Mouse (Mus musculus) erythroblast, adult 5-6 weeks (primary cell): ENCODE measurements around the gene Nbdy. TPM values are rescaled to one million over a fixed set of nuclear protein-coding genes. Genes with fewer than 3 reads are reported as not detected.

ENCODE experiments used
- ATAC-seq: replicated peaks from 2 replicates; pipeline ENCODE4 v1.8.0; 2016; ENCODE audit warnings: moderate number of reproducible peaks, mild to moderate bottlenecking, moderate TSS enrichment, inconsistent platforms; ENCODE audit not compliant: poor library complexity, low FRiP score, severe bottlenecking
- total RNA-seq, 2 experiments: library from RNA; stranded (forward) in 1 of 2; stranded (reverse) in 1 of 2; fragments of 150-400 nt in 1 of 2; fragments of 200-764, 138-1000 nt in 1 of 2; gene quantifications; 2 replicates each; pipeline versions ENCODE4 v1.2.3 to v1.2.4; 2015 to 2017; ENCODE audit warnings: low replicate concordance in 2 of 2

Nbdy gene
- 14.2 and 19.6 TPM in 2 replicates for total RNA-seq (2015; ENCODE audit: low replicate concordance)
- 0.84 and 3.2 TPM in 2 replicates for total RNA-seq (2017; ENCODE audit: low replicate concordance)

DNA sequence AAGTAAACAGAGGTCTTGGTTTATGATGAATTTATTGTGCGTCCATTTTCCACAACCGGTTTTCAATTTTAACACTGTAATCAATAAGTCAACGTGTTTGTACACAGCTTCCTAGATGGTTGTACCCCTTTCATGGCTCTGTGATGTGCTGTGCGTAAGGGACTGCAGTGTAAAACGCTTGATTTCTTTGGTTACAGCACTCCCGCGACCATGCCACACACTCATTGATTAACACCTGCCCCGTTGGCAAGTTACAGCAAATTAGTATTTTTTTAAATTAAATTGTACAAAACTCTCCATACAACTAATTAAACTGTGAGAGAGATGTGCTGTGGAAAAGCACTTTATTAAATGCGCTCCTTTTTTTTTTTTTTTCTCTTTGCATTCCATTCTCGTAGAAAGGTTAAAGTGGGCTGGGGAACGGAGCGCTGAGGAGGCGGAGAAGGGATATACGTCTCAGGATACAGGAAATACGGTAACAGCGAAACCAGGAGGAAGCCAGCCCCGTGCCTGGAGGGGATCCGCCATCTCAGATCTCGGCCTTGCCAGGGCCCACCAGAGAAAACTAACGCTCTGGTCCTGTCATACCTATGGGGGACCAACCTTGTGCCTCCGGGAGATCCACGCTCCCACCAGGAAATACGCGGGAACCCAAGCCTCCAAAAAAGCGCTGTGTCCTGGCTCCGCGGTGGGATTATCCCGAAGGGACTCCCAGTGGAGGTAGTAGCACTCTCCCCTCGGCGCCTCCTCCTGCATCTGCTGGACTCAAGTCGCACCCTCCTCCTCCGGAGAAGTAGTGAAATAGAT lies at the start of gene Nbdy:
Gene Nbdy (plus strand): TSS at position 481 of the 807 bp plus-strand sequence.
- peak; percentile 70 for ATAC-seq

DNA sequence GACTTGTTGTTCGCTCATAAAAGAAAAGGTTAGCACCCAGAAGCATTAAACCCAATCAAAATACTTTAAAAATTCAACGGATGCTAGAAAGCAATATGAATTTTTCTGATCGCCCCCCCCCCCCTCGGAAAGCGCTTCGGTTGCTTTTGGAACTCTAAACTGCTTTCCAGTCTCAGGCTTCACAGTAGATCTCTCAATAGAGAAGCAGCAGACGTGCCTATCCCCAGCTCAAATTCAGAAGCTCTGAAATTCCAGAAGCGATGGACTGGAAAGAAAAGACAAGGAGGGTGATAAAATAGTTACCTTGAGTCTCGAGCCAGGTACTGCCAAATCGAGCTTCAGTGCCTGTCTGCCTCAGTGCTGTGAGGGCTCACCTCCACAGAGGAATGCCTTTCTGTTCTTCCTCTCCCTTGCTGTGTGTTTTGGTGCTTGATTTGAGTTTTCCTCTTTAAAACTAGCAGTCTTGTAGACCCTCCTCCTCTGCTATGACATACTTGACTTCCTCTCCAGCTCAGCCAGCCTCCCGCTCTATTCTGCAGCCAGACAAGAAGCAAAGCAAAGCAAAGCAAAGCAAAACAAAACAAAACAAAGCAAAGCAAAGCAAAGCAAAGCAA lies 27.5 kb upstream of the Nbdy start, which contains the start of gene Kctd12b:
Gene Kctd12b (minus strand): TSS at position 610 of the 614 bp plus-strand sequence.
- no peak for ATAC-seq

DNA sequence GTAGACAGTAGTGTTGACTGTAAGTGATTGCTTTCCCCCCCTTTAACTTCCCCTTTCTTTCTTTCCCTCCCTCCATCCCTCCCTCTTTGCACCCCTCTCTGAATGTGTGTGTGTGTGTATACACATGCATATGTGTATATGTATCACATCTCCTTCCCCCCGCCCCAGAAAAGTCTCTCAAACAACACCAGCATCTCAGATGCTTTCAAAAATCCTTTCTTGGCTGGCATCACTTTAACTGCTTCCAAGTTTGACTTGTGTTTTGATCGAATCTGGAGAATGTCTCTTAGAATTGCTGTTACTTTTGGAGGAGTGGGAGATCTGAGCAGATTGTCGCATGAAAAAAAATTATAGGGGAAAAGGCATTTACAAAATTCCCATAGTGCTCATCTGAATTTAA lies 22.9 kb upstream of the Nbdy start:
- no peak for ATAC-seq

DNA sequence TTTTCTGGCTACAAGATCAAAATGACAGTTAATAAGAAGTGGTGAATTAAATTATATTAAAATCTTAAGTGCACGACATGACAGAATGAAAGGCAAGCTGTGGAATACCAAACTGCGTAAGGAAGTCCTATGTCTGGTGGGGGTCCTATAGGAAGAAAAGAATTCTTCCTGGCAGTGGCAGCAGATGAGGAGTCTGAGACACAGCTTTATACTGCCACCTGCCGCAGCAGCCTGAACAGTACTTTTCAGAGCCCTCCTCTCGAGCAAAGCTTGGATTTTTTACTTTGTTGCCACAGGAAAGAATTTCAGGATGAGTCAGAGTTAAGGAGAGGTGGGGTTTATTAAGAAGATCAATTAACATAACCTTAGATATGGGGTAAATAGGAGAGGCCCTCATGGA lies 15.7 kb upstream of the Nbdy start:
- ATAC-seq, result no peak

DNA sequence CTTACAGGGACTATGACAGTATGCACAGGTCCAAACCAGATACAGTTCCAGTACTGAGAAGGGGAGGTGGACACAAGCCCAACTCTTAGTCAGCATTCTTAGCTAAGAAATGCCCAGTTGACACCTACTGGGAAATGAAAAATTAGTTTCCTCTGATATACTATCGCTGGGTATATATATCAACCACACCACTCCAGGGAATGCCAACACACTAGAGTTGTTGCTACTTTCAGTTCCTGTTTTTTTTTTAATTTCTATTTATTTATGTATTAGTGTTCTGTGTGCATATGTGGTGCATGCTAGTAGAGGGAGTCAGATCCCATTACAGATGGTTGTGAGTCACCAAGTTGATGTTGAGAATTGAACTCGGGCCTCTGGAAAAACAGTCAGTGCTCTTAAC lies 6.7 kb upstream of the Nbdy start:
- ATAC-seq, result no peak

DNA sequence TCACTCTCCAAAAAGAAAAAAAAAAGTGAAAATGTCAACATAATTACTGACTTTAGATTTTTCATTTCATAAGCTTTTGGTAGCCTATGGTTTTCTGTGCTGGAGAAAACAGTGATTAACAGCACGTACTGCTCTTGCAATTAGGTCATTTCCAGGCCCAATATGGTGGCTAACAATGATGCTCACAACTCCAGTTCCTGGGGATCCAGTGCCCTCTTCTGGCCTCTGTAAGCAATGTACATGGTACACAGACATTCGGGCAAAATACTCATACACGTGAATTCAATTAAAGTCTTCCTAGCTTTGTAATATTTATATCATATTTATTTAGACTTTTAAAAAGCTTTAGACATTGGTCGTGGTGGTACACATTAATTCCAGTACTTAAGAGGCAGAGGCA lies 3.8 kb upstream of the Nbdy start:
- no peak for ATAC-seq

DNA sequence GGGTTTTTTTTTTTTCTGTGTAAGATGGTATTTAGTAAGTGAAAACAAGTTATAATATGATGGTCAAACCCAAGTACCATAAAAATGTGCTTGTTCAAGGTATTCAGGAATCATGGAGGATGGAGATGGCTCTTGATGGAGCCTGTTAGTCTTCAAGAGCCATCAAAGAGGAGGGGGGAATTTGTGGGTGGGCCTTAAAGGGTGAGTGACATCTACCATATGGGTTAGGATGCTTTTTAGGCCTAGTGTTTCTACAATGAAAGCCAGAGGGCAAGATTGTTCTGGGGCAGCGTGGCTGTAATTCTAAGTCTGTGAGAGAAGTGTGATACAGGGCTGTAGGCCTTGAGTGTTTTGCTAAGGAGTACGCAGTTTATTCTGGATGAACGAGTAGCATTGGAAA lies 1.0 kb downstream of the Nbdy start:
- no peak for ATAC-seq

DNA sequence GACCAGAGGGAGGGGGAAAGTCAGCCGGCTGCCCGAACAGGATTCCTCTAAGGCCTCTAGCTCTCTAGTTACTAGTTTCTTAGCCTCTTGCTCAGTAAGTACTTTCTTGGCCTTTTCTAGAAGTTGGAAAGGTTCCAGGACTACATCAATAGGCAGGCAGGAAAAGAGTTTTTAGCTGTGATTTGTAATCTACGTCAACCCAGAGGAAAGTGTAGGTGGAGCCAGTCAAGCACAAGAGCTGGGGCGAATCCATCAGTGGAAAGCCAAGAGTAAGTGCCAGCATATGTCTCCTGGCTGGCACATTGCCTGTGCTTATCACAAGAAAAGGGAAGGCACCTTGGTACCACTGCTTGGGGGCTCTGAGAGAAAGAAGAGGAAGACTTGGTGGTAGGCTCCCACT lies 12.3 kb downstream of the Nbdy start:
- no peak for ATAC-seq

DNA sequence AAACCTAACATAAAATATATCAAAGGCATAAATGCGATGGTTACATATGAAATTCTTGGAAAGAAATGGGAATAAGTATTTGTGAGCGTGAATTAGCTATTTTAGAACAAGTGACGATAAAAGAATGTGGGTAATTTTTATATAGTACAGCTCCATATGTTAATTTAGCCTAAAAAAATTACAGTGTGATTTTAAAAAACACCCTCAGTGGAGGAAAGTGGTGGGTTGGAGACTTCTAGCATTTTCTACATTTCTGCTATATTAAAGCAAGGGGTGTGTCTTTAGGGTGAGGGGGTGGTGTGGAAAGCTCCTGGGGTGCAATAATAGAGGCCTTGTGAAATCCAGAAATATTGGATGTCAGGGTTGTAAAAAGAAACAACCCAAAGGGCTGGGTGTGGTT lies 19.1 kb downstream of the Nbdy start:
- ATAC-seq, result no peak

DNA sequence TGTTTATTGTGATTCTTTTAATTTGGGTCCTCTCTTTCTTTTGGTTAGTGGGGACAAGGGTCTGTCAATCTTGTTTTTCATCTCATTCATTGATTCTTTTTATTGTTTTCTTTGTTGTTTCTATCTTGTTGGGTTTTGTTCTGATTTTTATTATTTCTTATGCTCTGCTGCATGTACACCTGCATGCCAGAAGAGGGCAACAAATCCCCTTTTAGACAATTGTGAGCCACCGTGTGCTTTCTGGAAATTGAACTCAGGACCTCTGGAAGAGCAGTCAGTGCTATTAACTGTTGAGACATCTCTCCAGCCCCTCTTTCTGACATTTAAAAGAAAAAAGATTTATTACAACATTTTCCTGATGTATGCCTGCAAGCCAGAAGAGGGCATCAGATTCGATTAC lies 25.8 kb downstream of the Nbdy start:
- ATAC-seq, result no peak

Other genes with a start within 250 kb of the Nbdy start
- gene Ubqln2, start 225.4 kb upstream of the Nbdy start, total RNA-seq (2015; ENCODE audit: low replicate concordance), result 14.6 and 16.3 TPM in 2 replicates
- 1.4 and 2.5 TPM in 2 replicates for gene Ubqln2, start 225.4 kb upstream of the Nbdy start, total RNA-seq (2017; ENCODE audit: low replicate concordance)
- not detected in 2 replicates for gene Cypt3, start 165.0 kb upstream of the Nbdy start, total RNA-seq (2015; ENCODE audit: low replicate concordance)
- not detected in 2 replicates for gene Cypt3, start 165.0 kb upstream of the Nbdy start, total RNA-seq (2017; ENCODE audit: low replicate concordance)
- 1.7 and 3.5 TPM in 2 replicates for gene Kctd12b, start 27.2 kb upstream of the Nbdy start, total RNA-seq (2015; ENCODE audit: low replicate concordance)
- gene Kctd12b, start 27.2 kb upstream of the Nbdy start, total RNA-seq (2017; ENCODE audit: low replicate concordance), result 0.84 and 2.0 TPM in 2 replicates
- gene Spin2c, start 108.6 kb downstream of the Nbdy start, total RNA-seq (2015; ENCODE audit: low replicate concordance), result not detected in 2 replicates
- not detected in 2 replicates for gene Spin2c, start 108.6 kb downstream of the Nbdy start, total RNA-seq (2017; ENCODE audit: low replicate concordance)